Mouse (Mus musculus) neural tube, embryonic 12.5 days (tissue): ENCODE measurements at regions not wholly inside any gene's neighbourhood (a gene's known extent, or its start where the extent isn't known, plus 50 kb on each side); places are given as distances from the start of the nearest gene placed in this dataset.

Experiments
- ATAC-seq: fragments of 200-750 bp; cut with Nextera tagmentation; 2 replicates; pipeline ENCODE4 v1.8.0; 2017; ENCODE audit warnings: low read depth, mild to moderate bottlenecking, moderate TSS enrichment, moderate library complexity; ENCODE audit not compliant: low FRiP score
- H3K27ac ChIP-seq: fragments of 300-500 bp; sonication (generic); 2 replicates; pipeline ENCODE4 v1.5.1; 2016
- H3K27me3 ChIP-seq: fragments of 300-500 bp; sonication (generic); replicated peaks from 2 replicates; pipeline ENCODE4 v1.6.1; 2016; ENCODE audit warnings: mild to moderate bottlenecking
- H3K36me3 ChIP-seq: fragments of 300-500 bp; sonication (generic); 2 replicates; pipeline ENCODE4 v1.6.1; 2016; ENCODE audit warnings: mild to moderate bottlenecking
- H3K4me1 ChIP-seq: fragments of 300-500 bp; sonication (generic); 2 replicates; pipeline ENCODE4 v1.6.1; 2016
- H3K4me2 ChIP-seq: fragments of 300-500 bp; sonication (generic); replicated peaks from 2 replicates; pipeline ENCODE4 v1.6.1; 2016; ENCODE audit warnings: mild to moderate bottlenecking
- H3K4me3 ChIP-seq: fragments of 300-500 bp; sonication (generic); 2 replicates; pipeline ENCODE4 v1.5.1; 2016
- H3K9ac ChIP-seq: fragments of 300-500 bp; sonication (generic); 2 replicates; pipeline ENCODE4 v1.6.1; 2016; ENCODE audit warnings: mild to moderate bottlenecking
- H3K9me3 ChIP-seq: fragments of 300-500 bp; sonication (generic); 2 replicates; pipeline ENCODE4 v1.6.1; 2016; ENCODE audit warnings: mild to moderate bottlenecking
- WGBS: fragments of 180-500 bp; shearing (Covaris S2); methylation state at CpG from one replicate; pipeline ENCODE4 v1.1.7; 2016; 5-methylcytosine and 5-hydroxymethylcytosine counted together

DNA sequence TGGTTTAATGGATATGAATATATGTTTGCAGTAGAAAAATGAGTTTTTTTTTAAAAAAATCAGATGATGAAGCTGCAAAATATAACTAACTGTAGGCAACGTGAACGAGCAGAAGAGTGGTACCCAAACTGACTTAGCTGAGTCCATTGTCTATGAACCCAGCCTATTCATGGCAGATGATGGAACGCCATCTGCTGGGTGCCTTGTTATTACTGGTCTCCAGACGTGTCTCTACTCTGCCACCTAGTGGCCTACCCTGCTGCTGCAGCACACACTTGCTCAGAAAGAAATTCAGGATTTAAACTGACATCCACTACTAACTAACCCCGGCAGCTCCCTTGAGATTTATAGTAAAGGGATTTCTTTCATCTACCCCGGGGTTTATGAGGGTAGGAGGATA lies 143.7 kb downstream of the Csl start:
- 11% methylated on average over 6 of the region's 6 CpGs for WGBS

DNA sequence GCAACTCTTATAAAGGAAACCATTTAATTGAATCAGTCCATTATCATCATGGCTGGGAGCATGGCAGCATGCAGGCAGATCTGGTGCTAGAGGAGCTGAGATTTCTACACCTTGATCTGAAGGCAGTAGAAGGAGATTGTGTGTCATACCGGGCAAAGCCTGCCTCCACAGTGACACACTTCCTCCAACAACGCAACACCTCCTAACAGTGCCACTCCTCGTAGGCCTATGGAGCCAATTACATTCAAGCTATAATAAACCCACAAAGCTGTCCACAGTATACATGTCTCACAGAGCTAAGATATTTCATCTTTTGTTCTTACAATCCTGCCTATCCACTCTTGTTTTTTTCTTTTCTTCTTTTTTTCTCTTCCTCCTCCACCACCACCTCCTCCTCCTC lies 141.8 kb downstream of the Csl start:
- Histone ChIP-seq H3K9ac (no peak overlapping the region), H3K36me3 (no peaks in the 10 kb centered on the region), H3K27ac (no peak overlapping the region), H3K9me3 (no peaks in the 10 kb centered on the region), H3K4me1 (no peaks in the 10 kb centered on the region), H3K4me3 (no peak overlapping the region), H3K4me2 (no peak overlapping the region), H3K27me3 (no peaks in the 10 kb centered on the region)
- 88% methylated on average over 3 of the region's 3 CpGs for WGBS
- ATAC-seq, result no peak

More for the DNA sequence above, 143.7 kb downstream of the Csl start:
- Histone ChIP-seq H3K27ac (no peak overlapping the region), H3K27me3 (no peaks in the 10 kb centered on the region), H3K36me3 (no peaks in the 10 kb centered on the region), H3K4me3 (no peak overlapping the region), H3K9me3 (no peaks in the 10 kb centered on the region), H3K4me2 (no peak overlapping the region), H3K4me1 (no peaks in the 10 kb centered on the region), H3K9ac (no peak overlapping the region)
- ATAC-seq, result 0 out of 2 replicates have a peak, but pooled peaks have one; percentile 35

DNA sequence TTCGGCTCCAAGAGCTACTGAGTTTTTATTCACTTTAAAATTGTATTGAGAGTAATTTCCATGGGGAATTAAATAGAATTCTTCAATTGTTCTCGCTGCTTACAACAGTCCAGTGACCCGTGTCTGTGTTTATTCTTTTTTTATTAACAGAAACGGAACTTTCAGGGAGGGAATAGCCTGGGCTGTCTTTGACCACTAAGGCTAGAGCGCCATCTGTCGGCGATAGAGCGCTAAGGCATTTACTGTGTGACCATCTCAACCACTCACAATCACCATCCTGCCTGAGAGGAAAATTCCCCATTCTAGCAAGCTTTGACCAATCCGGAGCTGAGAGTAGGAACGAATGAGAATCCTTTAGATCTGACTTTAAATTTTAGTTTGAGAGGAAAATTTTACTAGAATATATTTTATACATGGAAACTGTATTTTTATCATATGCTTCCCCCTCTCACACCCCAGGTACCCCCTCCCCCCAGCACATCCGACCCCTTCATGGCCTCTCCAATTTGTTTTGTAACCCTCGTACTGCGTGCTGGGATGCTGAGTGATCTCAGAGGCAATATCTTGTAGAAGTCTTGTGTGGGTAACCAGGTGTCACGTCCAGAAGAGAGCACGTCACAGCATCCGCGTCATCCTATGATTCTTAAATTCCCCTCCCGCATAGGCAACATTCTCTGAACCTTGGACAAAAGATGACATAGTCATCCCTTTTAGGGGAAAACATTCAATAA lies 139.9 kb downstream of the Csl start:
- WGBS, result 46% methylated on average over 18 of the region's 18 CpGs
- ATAC-seq, result peak; percentile 83
- no peak overlapping the region for H3K27ac ChIP-seq
- H3K4me2 ChIP-seq, result peak overlapping the region; percentile 38
- H3K9ac ChIP-seq, result no peak overlapping the region
- no peaks in the 10 kb centered on the region for H3K27me3 ChIP-seq
- no peaks in the 10 kb centered on the region for H3K9me3 ChIP-seq
- no peaks in the 10 kb centered on the region for H3K4me1 ChIP-seq
- H3K4me3 ChIP-seq, result no peak overlapping the region
- H3K36me3 ChIP-seq, result no peaks in the 10 kb centered on the region

DNA sequence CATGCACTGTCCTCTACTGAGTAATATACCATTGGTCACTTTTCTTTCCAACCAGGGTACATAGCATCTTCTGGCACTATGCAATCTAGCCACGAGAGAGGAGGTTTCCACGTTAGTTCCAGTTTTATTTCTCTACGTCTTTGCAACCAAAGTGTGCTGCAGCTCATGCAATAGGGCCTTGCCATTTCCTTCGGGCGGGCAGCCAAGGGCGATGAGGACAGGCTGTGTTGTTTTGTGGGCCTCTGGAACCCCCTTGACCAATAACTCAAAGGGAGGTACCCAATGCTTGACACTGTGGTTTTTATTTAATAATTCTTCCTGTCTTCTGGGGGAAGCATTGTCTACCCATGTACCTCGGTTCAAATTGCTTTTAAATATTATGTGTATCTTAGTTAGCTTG lies 139.0 kb downstream of the Csl start:
- Histone ChIP-seq H3K4me3 (no peak overlapping the region), H3K36me3 (no peaks in the 10 kb centered on the region), H3K4me1 (no peaks in the 10 kb centered on the region), H3K9ac (no peak overlapping the region), H3K27me3 (no peaks in the 10 kb centered on the region), H3K27ac (no peak overlapping the region), H3K9me3 (no peaks in the 10 kb centered on the region), H3K4me2 (no peak overlapping the region)
- 91% methylated on average over 7 of the region's 7 CpGs for WGBS
- no peak for ATAC-seq

GRCm38 (mm10) chr10:99627355-99627754 lies 132.1 kb downstream of the Csl start:
- ATAC-seq, result no peak
- Histone ChIP-seq H3K9ac (no peak overlapping the region), H3K4me3 (no peak overlapping the region), H3K36me3 (no peaks in the 10 kb centered on the region), H3K27ac (no peak overlapping the region), H3K4me2 (no peak overlapping the region), H3K27me3 (no peaks in the 10 kb centered on the region), H3K4me1 (no peaks in the 10 kb centered on the region), H3K9me3 (no peaks in the 10 kb centered on the region)
- WGBS, result 79% methylated on average over 6 of the region's 6 CpGs

GRCm38 (mm10) chr10:99632250-99632985 lies 127.0 kb downstream of the Csl start:
- WGBS, result 84% methylated on average over 6 of the region's 6 CpGs
- no peaks in the 10 kb centered on the region for H3K36me3 ChIP-seq
- H3K27me3 ChIP-seq, result no peaks in the 10 kb centered on the region
- no peaks in the 10 kb centered on the region for H3K9me3 ChIP-seq
- H3K4me3 ChIP-seq, result no peak overlapping the region
- no peak for ATAC-seq
- no peak overlapping the region for H3K4me2 ChIP-seq
- no peaks in the 10 kb centered on the region for H3K4me1 ChIP-seq
- no peak overlapping the region for H3K9ac ChIP-seq
- H3K27ac ChIP-seq, result no peak overlapping the region

- H3K4me2 ChIP-seq, result no peak overlapping the region
- no peak overlapping the region for H3K4me3 ChIP-seq
- 87% methylated on average over 4 of the region's 4 CpGs for WGBS
- H3K9me3 ChIP-seq, result no peaks in the 10 kb centered on the region
- ATAC-seq, result no peak
- no peaks in the 10 kb centered on the region for H3K36me3 ChIP-seq
- H3K27me3 ChIP-seq, result no peaks in the 10 kb centered on the region
- no peak overlapping the region for H3K27ac ChIP-seq
- H3K4me1 ChIP-seq, result no peaks in the 10 kb centered on the region; the same call in 1 of the 2 replicates
- H3K9ac ChIP-seq, result no peak overlapping the region
Measured at GRCm38 (mm10) chr10:99635796-99636195, 123.7 kb downstream of the Csl start.

DNA sequence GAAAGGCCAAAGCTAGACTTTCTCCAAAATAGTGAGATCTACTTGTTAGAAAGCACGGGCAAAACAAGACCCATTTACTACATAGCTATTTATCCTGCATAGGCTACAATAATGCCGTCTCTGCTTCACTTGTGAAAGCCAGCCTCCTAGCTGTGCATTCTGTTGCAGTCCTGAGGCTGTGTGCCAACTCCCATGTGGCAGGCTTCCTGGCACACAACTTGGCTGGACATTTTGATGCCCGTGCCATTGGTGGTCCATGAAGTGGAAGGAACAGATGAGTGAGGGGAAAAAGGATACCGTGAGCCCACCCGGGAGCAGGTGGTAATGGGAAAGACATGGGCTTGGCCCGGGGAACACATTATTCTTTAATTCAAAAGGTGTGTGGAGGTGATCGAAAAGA lies 120.4 kb downstream of the Csl start:
- WGBS, result 73% methylated on average over 7 of the region's 7 CpGs
- peak; percentile 74 for ATAC-seq
- H3K9ac ChIP-seq, result no peak overlapping the region
- H3K36me3 ChIP-seq, result no peaks in the 10 kb centered on the region
- no peak overlapping the region for H3K27ac ChIP-seq
- no peaks in the 10 kb centered on the region for H3K27me3 ChIP-seq
- no peaks in the 10 kb centered on the region; the same call in 1 of the 2 replicates for H3K4me1 ChIP-seq
- H3K9me3 ChIP-seq, result no peaks in the 10 kb centered on the region
- H3K4me2 ChIP-seq, result no peak overlapping the region
- no peak overlapping the region for H3K4me3 ChIP-seq

DNA sequence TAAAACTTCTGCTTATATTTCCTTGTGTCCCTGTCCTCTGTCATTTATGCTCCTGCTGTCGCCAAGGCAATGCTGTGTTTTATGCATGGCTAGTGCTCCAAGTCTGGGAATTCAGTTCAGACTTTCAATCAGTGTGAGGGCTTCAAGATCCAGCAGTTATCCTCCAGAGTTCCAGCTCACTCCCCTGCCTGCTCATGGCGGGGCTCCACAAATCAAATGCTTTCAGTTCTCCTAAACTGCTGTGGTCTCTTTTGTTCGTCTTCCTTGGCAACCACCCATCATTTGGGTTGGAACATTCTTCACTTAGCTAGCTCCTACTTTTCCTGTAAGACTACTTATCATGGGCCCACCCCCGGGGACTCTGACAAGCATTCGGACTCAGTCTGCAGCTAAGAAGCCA lies 120.0 kb downstream of the Csl start:
- Histone ChIP-seq H3K4me3 (no peak overlapping the region), H3K9me3 (no peaks in the 10 kb centered on the region), H3K9ac (no peak overlapping the region), H3K36me3 (no peaks in the 10 kb centered on the region), H3K27ac (no peak overlapping the region), H3K27me3 (no peaks in the 10 kb centered on the region), H3K4me1 (no peaks in the 10 kb centered on the region; the same call in 1 of the 2 replicates), H3K4me2 (no peak overlapping the region)
- 40% methylated on average over 5 of the region's 5 CpGs for WGBS
- ATAC-seq, result peak; percentile 71

- no peak overlapping the region for H3K4me3 ChIP-seq
- no peak overlapping the region for H3K9ac ChIP-seq
- no peak overlapping the region for H3K27ac ChIP-seq
- peak; percentile 60; the same call in 1 of the 2 replicates for ATAC-seq
- no peak overlapping the region for H3K4me2 ChIP-seq
- H3K9me3 ChIP-seq, result no peaks in the 10 kb centered on the region
- no peaks in the 10 kb centered on the region; the same call in 1 of the 2 replicates for H3K4me1 ChIP-seq
- no peaks in the 10 kb centered on the region for H3K36me3 ChIP-seq
- H3K27me3 ChIP-seq, result no peaks in the 10 kb centered on the region
- 14% methylated on average over 11 of the region's 11 CpGs for WGBS
Measured at GRCm38 (mm10) chr10:99641784-99642183, 117.7 kb downstream of the Csl start.

GRCm38 (mm10) chr10:99642201-99642827 lies 117.1 kb downstream of the Csl start:
- no peak overlapping the region for H3K4me3 ChIP-seq
- H3K36me3 ChIP-seq, result no peaks in the 10 kb centered on the region
- H3K4me1 ChIP-seq, result no peaks in the 10 kb centered on the region; the same call in 1 of the 2 replicates
- 68% methylated on average over 4 of the region's 4 CpGs for WGBS
- ATAC-seq, result no peak
- H3K27me3 ChIP-seq, result no peaks in the 10 kb centered on the region
- H3K4me2 ChIP-seq, result no peak overlapping the region
- no peak overlapping the region for H3K9ac ChIP-seq
- no peaks in the 10 kb centered on the region for H3K9me3 ChIP-seq
- H3K27ac ChIP-seq, result no peak overlapping the region

DNA sequence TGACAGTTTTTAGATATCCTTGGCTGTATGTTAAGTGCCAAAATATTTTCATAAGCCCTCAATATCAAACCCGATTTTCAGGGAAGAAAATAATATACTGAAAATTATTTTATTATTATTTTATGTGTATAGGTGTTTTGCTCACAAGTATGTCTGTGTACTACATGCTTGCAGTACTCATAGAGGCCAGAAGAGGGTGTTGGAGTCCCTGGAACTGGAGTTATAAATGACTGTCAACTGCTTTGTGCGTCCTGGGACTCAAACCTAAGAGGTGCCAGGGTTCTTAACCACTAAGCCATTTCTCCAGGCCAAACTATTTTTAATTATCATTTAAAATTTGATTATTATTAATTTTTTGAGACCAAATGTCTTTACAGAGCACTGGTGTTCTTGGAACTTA lies 114.5 kb downstream of the Csl start:
- no peak overlapping the region for H3K4me3 ChIP-seq
- no peak for ATAC-seq

More for the DNA sequence above, 114.5 kb downstream of the Csl start:
- H3K9ac ChIP-seq, result no peak overlapping the region
- no peaks in the 10 kb centered on the region for H3K27me3 ChIP-seq
- no peaks in the 10 kb centered on the region for H3K9me3 ChIP-seq
- 31% methylated on average over 2 of the region's 2 CpGs for whole genome bisulfite sequencing
- no peaks in the 10 kb centered on the region for H3K4me1 ChIP-seq
- H3K4me2 ChIP-seq, result no peak overlapping the region
- no peaks in the 10 kb centered on the region for H3K36me3 ChIP-seq
- no peak overlapping the region for H3K27ac ChIP-seq
